Mouse (Mus musculus) C2C12 (cell line): ENCODE results near the gene Foxj2.

ENCODE experiments used
- CTCF ChIP-seq: IDR thresholded peaks from one replicate; pipeline ENCODE4 v1.5.1; 2011; ENCODE audit not compliant: control insufficient read depth, insufficient read depth, insufficient read length
- FOSL1 ChIP-seq: IDR thresholded peaks from one replicate; pipeline ENCODE4 v1.8.0; 2011; ENCODE audit warnings: mild to moderate bottlenecking, low read length; ENCODE audit not compliant: poor library complexity, insufficient read depth, severe bottlenecking
- USF1 ChIP-seq: IDR thresholded peaks from one replicate; pipeline ENCODE4 v1.6.1; 2011; ENCODE audit warnings: low read depth, mild to moderate bottlenecking, control low read depth, moderate library complexity

DNA sequence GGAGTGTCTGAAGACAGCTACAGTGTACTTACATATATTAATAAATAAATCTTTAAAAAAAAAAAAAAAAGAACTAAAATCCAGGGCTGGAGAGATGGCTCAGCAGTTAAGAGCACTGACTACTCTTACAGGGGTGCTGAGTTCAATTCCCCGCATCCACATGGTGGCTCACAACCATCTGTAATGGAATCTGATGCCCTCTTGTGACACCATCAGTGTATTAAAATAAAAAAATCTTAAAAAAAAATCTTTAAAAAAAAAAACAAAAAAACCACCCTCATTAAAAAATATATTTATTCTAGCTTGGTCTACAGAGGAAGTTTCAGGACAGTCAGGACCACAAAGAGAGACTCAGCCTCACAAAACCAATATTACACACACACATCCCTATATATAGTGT lies 45.4 kb upstream of the Foxj2 start:
- TF ChIP-seq FOSL1, result no peak
- TF ChIP-seq CTCF, result no peak
- no peak for TF ChIP-seq USF1
